26 mouse cellular contexts compared by ENCODE assay signal in genomic region chr16:3828021-3828420, GRCm38 (mm10). TPM values are rescaled to one million over a fixed set of nuclear protein-coding genes. Genes with fewer than 3 reads are reported as not detected.
"Had no signal": no experiment of that assay in that cellular context is flagged by ENCODE, and none has a peak within 500 bp of the region (broad histone marks: within the 10 kb centered on the region; RNA-seq: fewer than 3 reads in every experiment).

No protein-coding gene starts in this region.

- H3K4me3 ChIP-seq: lung, embryonic 15.5 days; megakaryocyte, embryonic 14.5 days; midbrain, embryonic 13.5 days; midbrain, embryonic 15.5 days; neural tube, embryonic 12.5 days; stomach, embryonic 15.5 days had no signal

- H3K9ac ChIP-seq: lung, embryonic 15.5 days; midbrain, embryonic 13.5 days; midbrain, embryonic 15.5 days; neural tube, embryonic 12.5 days; stomach, embryonic 15.5 days had no signal

- H3K4me2 ChIP-seq: lung, embryonic 15.5 days; midbrain, embryonic 11.5 days; midbrain, embryonic 13.5 days; midbrain, embryonic 15.5 days; neural tube, embryonic 12.5 days; stomach, embryonic 15.5 days had no signal

- H3K27ac ChIP-seq: lung, embryonic 15.5 days; macrophage; midbrain, embryonic 13.5 days; midbrain, embryonic 15.5 days; neural tube, embryonic 12.5 days; stomach, embryonic 15.5 days; stomach, postnatal 0 days had no signal

- H3K9me3 ChIP-seq: lung, embryonic 15.5 days; midbrain, embryonic 13.5 days; midbrain, embryonic 15.5 days; neural tube, embryonic 12.5 days; stomach, embryonic 15.5 days had no signal

- H3K27me3 ChIP-seq: lung, embryonic 15.5 days; megakaryocyte, embryonic 14.5 days; midbrain, embryonic 13.5 days; midbrain, embryonic 15.5 days; neural tube, embryonic 12.5 days; stomach, embryonic 15.5 days had no signal

- ATAC-seq: lung, postnatal 0 days; midbrain, embryonic 13.5 days; midbrain, embryonic 15.5 days had no signal

- H3K4me1 ChIP-seq: lung, embryonic 15.5 days; midbrain, embryonic 13.5 days; midbrain, embryonic 15.5 days; neural tube, embryonic 12.5 days; stomach, embryonic 15.5 days had no signal

- DNase-seq: lung, adult 2 months; lung, postnatal 14 days; lung, postnatal 36 days; right cerebral cortex, postnatal 14 days; thymus, adult 18-20 months; thymus, postnatal 14 days; thymus, postnatal 36 days had no signal

- H3K36me3 ChIP-seq: lung, embryonic 15.5 days; midbrain, embryonic 13.5 days; midbrain, embryonic 15.5 days; neural tube, embryonic 12.5 days; stomach, embryonic 15.5 days had no signal

RNA-seq across cellular contexts. Expression of gene Olfr15, which starts 2.7 kb away (rescaled TPM):
- total RNA-seq: megakaryocyte progenitor cell, adult 5-6 weeks; midbrain, postnatal 0 days; monocyte, adult 5-6 weeks; neutrophil, adult 5-6 weeks had no signal
- polyA plus RNA-seq: liver, embryonic 16.5 days; lung, adult 2 months; lung, embryonic 15.5 days; lung, postnatal 0 days; macrophage; midbrain, embryonic 11.5 days; midbrain, embryonic 13.5 days; midbrain, embryonic 15.5 days; midbrain, postnatal 0 days; neural tube, embryonic 12.5 days; neural tube, embryonic 14.5 days; spleen, adult 2 months; stomach, embryonic 15.5 days; stomach, postnatal 0 days; testis, adult 2 months; thymus, postnatal 0 days had no signal

RNA-seq across cellular contexts. Expression of gene Gm20695, which starts 56.4 kb away (rescaled TPM):
- polyA plus RNA-seq: macrophage; spleen, adult 2 months had no signal
